Mouse (Mus musculus) liver, postnatal 0 days (tissue): ENCODE measurements at regions not wholly inside any gene's neighbourhood (a gene's known extent, or its start where the extent isn't known, plus 50 kb on each side); places are given as distances from the start of the nearest gene placed in this dataset.

Experiments used
- ATAC-seq: fragments of 200-750 bp; cut with Nextera tagmentation; 2 replicates; pipeline ENCODE4 v1.8.0; 2017; ENCODE audit warnings: mild to moderate bottlenecking, moderate library complexity
- DNase-seq: peaks from one replicate; pipeline ENCODE4 v3.0.0-alpha.2; 2016
- H3K27ac ChIP-seq: fragments of 300-500 bp; sonication (generic); 2 replicates; pipeline ENCODE4 v1.5.1; 2014; ENCODE audit warnings: antibody characterized with exemption, moderate library complexity, mild to moderate bottlenecking, low read depth
- H3K27me3 ChIP-seq: fragments of 300-500 bp; sonication (generic); 2 replicates; pipeline ENCODE4 v1.6.1; 2014; ENCODE audit warnings: low read length, control low read depth, mixed read lengths; ENCODE audit not compliant: insufficient read depth
- H3K36me3 ChIP-seq: fragments of 300-500 bp; sonication (generic); replicated peaks from 2 replicates; pipeline ENCODE4 v1.6.1; 2014; ENCODE audit warnings: mild to moderate bottlenecking, control low read depth, low read length, moderate library complexity, mixed read lengths; ENCODE audit not compliant: insufficient read depth
- H3K4me1 ChIP-seq: fragments of 300-500 bp; sonication (generic); 2 replicates; pipeline ENCODE4 v1.6.1; 2014; ENCODE audit warnings: antibody characterized with exemption, mild to moderate bottlenecking, control low read depth; ENCODE audit not compliant: insufficient read depth
- H3K4me2 ChIP-seq: fragments of 300-500 bp; sonication (generic); 2 replicates; pipeline ENCODE4 v1.6.1; 2014; ENCODE audit warnings: low read depth, mild to moderate bottlenecking, low read length, moderate library complexity, mixed read lengths
- H3K4me3 ChIP-seq: fragments of 300-500 bp; sonication (generic); 2 replicates; pipeline ENCODE4 v1.5.1; 2014; ENCODE audit warnings: low read depth, low read length
- H3K9ac ChIP-seq: fragments of 300-500 bp; sonication (generic); replicated peaks from 2 replicates; pipeline ENCODE4 v1.6.1; 2014; ENCODE audit warnings: mild to moderate bottlenecking, moderate library complexity
- H3K9me3 ChIP-seq: fragments of 300-500 bp; sonication (generic); 2 replicates; pipeline ENCODE4 v1.6.1; 2016; ENCODE audit warnings: mild to moderate bottlenecking, control low read depth, low read length, mixed read lengths
- CTCF ChIP-seq: sonication (generic); IDR thresholded peaks from 2 replicates; pipeline ENCODE4 v1.5.1; 2016; ENCODE audit warnings: antibody characterized with exemption, low read depth
- EP300 ChIP-seq: IDR thresholded peaks from 2 replicates; pipeline ENCODE4 v1.6.1; 2016; ENCODE audit warnings: antibody characterized with exemption, low read depth, mild to moderate bottlenecking
- WGBS: fragments of 180-500 bp; shearing (Covaris S2); extraction: QIAGEN DNeasy Blood & Tissue Kit; methylation state at CpG from one replicate; pipeline ENCODE4 v1.1.7; 2014; ENCODE audit not compliant: insufficient replicate concordance; 5-methylcytosine and 5-hydroxymethylcytosine counted together

- no peak for DNase-seq
- 19% methylated on average over 5 of the region's 5 CpGs for WGBS
- TF ChIP-seq EP300 (no peak), CTCF (no peak)
These were observed 415.1 kb upstream of the Gulo start for GRCm38 (mm10) chr14:66424141-66424540.

More at GRCm38 (mm10) chr14:66424141-66424540, 415.1 kb upstream of the Gulo start:
- no peak overlapping the region for H3K4me3 ChIP-seq
- H3K4me2 ChIP-seq = no peak overlapping the region
- H3K9ac ChIP-seq = no peak overlapping the region
- no peaks in the 10 kb centered on the region for H3K36me3 ChIP-seq
- no peaks in the 10 kb centered on the region for H3K27me3 ChIP-seq
- no peaks in the 10 kb centered on the region for H3K4me1 ChIP-seq
- ATAC-seq = no peak
- H3K9me3 ChIP-seq = no peaks in the 10 kb centered on the region
- H3K27ac ChIP-seq = no peak overlapping the region
